Mouse (Mus musculus): ENCODE measurements around the gene Hecw1.
"Not testable (repeated sequence)": the region's sequence is repeated elsewhere in the genome, so short reads cannot be mapped to it uniquely, and the experiment has no call there.

Hecw1 gene

GRCm38 (mm10) chr13:14365546-14365945 lies 157.5 kb downstream of the Hecw1 start:
- no peak for DNase-seq (ENCODE audit: low spot score)

- no peak for DNase-seq (ENCODE audit: low spot score)
Observed at GRCm38 (mm10) chr13:14327252-14327651, 195.8 kb downstream of the Hecw1 start.

DNA sequence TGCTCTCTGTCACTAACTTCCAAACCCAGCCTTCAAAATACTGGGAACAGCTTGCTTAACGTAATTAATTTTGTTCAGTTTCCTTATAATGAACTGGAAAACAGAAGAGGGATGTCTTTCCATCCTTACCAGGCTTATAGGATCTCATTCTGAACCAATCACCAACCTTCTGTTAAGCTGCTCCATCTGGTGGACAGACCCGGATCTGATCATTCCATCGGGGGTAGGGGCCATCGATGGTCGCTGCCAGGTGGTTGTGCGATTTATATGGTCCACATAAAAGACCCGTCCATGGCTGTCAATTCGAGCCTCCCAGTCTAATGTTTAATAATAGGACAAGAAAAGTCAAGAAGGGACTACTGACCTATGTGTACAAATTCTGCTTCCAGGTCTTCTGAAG lies 216.4 kb downstream of the Hecw1 start:
- DNase-seq (ENCODE audit: low spot score): no peak

GRCm38 (mm10) chr13:14304103-14304502 lies 218.9 kb downstream of the Hecw1 start:
- no peak for DNase-seq (ENCODE audit: low spot score)

GRCm38 (mm10) chr13:14302921-14303320 lies 220.1 kb downstream of the Hecw1 start:
- no peak for DNase-seq (ENCODE audit: low spot score)

GRCm38 (mm10) chr13:14290016-14290415 lies 233.0 kb downstream of the Hecw1 start:
- no peak for DNase-seq (ENCODE audit: low spot score)

GRCm38 (mm10) chr13:14271476-14271875 lies 251.6 kb downstream of the Hecw1 start:
- DNase-seq (ENCODE audit: low spot score): no peak

- not testable (repeated sequence) for DNase-seq (ENCODE audit: low spot score)
Observed at GRCm38 (mm10) chr13:14260939-14261338, 262.1 kb downstream of the Hecw1 start.

GRCm38 (mm10) chr13:14245946-14246345 lies 277.1 kb downstream of the Hecw1 start:
- no peak for DNase-seq (ENCODE audit: low spot score)

- no peak for DNase-seq (ENCODE audit: low spot score)
Observed at GRCm38 (mm10) chr13:14179669-14180068, 343.4 kb downstream of the Hecw1 start.

DNA sequence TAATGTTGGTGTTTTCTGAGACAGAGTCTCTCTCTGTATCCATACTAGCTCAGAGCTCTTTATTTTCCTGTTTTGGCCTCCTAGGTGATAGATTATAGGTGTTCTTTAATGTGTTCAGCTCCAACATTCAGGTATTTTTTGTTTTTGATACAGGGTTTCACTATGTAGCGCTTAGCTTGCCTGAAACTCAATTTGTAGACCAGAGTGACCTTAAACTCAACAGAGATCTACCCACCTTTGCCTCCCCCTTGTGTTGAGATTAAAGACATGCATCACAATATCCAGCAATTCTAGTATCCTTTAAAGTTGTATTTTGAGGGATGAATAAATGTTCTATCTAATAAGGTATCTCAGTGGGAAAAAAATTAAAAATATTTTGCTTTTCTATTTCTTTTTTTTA lies 345.0 kb downstream of the Hecw1 start:
- no peak for DNase-seq (ENCODE audit: low spot score)

Measured in ovary, adult 18-20 months (tissue).